Mouse (Mus musculus) small intestine, adult 2 months (tissue): ENCODE measurements around the gene Vsx2.
A peak's percentile ranks its signal among the peaks of the same experiment; 100 is the strongest.

Experiments
- CTCF ChIP-seq: fragments of 200-500 bp; IDR thresholded peaks from 2 replicates; pipeline ENCODE4 v1.5.1; 2012; ENCODE audit warnings: low read depth, mild to moderate bottlenecking, control low read depth, inconsistent platforms, low read length, moderate library complexity, mixed read lengths; ENCODE audit not compliant: insufficient replicate concordance, insufficient read length; ENCODE audit errors: extremely low read depth
- POLR2A ChIP-seq: fragments of 200-500 bp; IDR thresholded peaks from 2 replicates; pipeline ENCODE4 v1.6.1; 2012; ENCODE audit warnings: low read depth, mild to moderate bottlenecking, control low read depth, inconsistent platforms, low read length, moderate library complexity

DNA sequence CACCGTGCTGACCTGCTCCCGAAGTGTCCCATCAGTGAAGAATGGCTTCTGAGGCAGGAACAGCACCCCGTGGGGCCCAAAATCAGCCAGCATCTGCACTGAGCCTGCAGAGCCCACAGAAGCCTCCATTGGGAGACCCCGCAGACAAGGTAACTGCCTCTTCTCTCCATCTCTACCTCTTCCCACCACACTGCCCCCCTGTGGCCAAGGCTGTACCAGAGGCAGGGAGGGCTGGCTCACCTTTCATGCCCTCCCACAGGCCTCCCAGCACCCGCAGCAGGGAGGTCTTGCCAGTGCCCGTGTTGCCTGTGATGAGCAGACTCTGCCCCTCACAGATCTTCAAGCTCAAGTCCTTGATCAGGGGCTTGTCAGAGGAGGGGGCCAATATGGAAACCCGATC is 36.3 kb downstream of the Vsx2 start:
- TF ChIP-seq CTCF (peak; percentile 39; the same call in 1 of the 2 replicates), POLR2A (no peak)
